Mouse (Mus musculus) splenic B cell, adult 2 months (primary cell): ENCODE results near the gene Sipa1l1.

ENCODE experiments used
- DNase-seq: peaks from one replicate; pipeline ENCODE4 v3.0.0-alpha.2; 2011; ENCODE audit warnings: low read depth, low spot score
- H3K27me3 ChIP-seq: 2 replicates; pipeline ENCODE4 v1.6.1; 2012; ENCODE audit warnings: mild to moderate bottlenecking, low read length, moderate library complexity, mixed read lengths; ENCODE audit not compliant: control insufficient read depth, poor library complexity, insufficient read depth, severe bottlenecking
- H3K36me3 ChIP-seq: 2 replicates; pipeline ENCODE4 v1.6.1; 2012; ENCODE audit warnings: mild to moderate bottlenecking, low read length, moderate library complexity, mixed read lengths; ENCODE audit not compliant: control insufficient read depth, poor library complexity, insufficient read depth, severe bottlenecking

Gene Sipa1l1

DNA sequence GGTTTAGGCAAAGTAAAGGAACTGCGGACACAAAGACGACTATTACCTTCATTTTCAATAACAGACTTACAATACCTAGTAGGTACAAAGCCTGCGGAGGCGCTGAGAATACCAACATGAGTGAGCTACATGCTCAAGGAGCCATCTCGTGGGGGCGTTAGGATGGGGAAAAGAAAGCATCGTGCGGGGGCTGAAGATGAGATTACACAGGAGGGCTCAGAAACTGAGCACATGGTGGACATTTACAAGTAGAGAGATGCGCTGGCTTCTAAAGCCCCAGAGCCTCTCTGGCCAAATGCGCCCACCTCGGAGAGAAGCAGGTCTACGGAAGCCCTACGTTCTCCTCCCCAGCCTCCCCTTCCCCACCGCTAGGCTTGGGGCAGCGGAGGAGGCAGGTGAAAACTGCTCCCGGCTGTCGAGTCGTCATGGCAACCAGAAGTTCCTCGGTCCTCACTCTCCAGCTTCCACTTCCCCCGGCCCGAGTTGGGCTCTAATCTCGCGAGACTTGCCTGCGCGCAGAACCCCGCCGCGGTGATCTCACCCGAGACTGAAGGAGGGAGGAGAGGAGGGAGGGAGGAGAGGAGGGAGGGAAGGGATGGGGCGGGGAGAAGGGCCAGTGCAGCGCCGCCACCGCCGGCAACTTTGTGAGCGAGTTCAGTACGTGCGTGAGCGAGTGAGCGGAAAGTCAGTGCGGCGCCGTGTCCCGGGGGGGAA, at the start of gene Sipa1l1:
Sipa1l1 (plus strand) TSS at position 501 of the 714 bp plus-strand sequence.
- no peaks in the 10 kb centered on the region for H3K27me3 ChIP-seq
- peak; percentile 98 for DNase-seq
- H3K36me3 ChIP-seq: no peaks in the 10 kb centered on the region

- Histone ChIP-seq H3K36me3 (no peaks in the 10 kb centered on the region), H3K27me3 (no peaks in the 10 kb centered on the region)
- no peak for DNase-seq
Observed at GRCm38 (mm10) chr12:82121947-82122346, 47.2 kb upstream of the Sipa1l1 start.

GRCm38 (mm10) chr12:82122450-82123249, 46.5 kb upstream of the Sipa1l1 start:
- Histone ChIP-seq H3K27me3 (no peaks in the 10 kb centered on the region), H3K36me3 (no peaks in the 10 kb centered on the region)
- peak; percentile 4 for DNase-seq

DNA sequence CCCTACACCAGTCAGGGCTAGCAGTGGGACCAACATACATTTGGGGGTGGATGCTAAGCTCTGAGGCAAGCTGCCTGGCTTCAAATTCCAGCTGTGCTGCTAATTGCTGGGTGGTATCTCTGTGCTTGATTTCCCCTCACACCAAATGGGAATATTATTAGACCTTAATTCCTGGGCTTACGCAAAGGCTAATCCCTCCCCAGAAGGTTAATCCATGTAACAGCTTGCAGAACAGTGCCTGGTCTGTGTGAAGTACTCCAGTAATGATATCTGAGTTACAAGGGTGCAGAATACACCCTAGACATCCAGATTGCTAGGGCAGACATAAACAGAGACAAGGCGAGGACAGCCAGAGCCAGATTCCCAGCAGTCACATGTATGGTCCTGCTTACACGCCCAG, 42.3 kb upstream of the Sipa1l1 start:
- Histone ChIP-seq H3K27me3 (no peaks in the 10 kb centered on the region), H3K36me3 (no peaks in the 10 kb centered on the region)
- no peak for DNase-seq

DNA sequence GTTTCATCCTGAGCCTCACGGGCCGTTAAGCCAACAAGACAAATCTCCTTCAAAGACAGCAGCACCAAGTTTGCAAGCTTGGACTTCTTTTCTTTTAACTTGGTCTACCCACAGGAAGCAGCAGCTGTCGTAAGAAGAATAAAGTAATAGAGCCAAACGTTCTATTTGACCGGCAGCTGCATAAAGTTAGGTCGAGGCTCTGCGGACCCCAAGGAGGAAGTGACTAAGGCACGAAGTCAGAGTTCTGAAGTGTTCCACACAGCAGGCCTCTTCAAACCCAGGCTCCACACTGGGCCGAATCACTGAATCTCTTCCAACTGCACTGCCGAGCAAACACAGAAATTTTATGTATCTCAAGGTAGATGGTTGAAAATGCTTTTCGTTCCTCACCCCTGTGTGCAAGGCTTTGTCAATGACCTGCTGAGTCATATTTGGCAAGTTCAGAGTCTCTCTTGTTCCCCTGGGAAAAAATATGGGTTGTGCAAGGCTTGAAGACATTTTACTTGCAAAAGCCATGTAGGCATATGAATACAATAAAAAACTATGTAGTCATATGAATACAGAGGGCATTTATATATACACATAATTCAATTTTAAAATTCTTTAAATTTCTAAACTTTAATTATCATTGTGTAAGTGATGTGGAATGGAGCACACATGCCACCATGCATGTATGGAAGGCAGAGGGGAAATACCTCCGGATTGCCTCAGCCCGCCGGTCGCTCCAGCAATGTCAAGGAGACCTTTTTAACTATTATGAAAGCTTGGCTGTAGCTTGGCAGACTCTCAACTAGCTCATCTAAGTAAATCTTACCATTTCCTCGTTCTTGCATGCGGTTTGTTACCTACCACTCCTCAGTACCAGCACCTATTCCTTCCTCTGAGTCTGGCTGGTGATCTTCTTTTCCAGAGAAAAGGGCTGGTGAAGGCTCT, 29.6 kb upstream of the Sipa1l1 start:
- peak; percentile 13 for DNase-seq

GRCm38 (mm10) chr12:82143371-82143770, 25.7 kb upstream of the Sipa1l1 start:
- DNase-seq: no peak
- no peaks in the 10 kb centered on the region for H3K27me3 ChIP-seq
- no peaks in the 10 kb centered on the region for H3K36me3 ChIP-seq

More for the DNA sequence above, 29.6 kb upstream of the Sipa1l1 start:
- Histone ChIP-seq H3K36me3 (no peaks in the 10 kb centered on the region), H3K27me3 (no peaks in the 10 kb centered on the region)

GRCm38 (mm10) chr12:82145173-82145572, 23.9 kb upstream of the Sipa1l1 start:
- Histone ChIP-seq H3K27me3 (no peaks in the 10 kb centered on the region), H3K36me3 (no peaks in the 10 kb centered on the region)
- no peak for DNase-seq

DNA sequence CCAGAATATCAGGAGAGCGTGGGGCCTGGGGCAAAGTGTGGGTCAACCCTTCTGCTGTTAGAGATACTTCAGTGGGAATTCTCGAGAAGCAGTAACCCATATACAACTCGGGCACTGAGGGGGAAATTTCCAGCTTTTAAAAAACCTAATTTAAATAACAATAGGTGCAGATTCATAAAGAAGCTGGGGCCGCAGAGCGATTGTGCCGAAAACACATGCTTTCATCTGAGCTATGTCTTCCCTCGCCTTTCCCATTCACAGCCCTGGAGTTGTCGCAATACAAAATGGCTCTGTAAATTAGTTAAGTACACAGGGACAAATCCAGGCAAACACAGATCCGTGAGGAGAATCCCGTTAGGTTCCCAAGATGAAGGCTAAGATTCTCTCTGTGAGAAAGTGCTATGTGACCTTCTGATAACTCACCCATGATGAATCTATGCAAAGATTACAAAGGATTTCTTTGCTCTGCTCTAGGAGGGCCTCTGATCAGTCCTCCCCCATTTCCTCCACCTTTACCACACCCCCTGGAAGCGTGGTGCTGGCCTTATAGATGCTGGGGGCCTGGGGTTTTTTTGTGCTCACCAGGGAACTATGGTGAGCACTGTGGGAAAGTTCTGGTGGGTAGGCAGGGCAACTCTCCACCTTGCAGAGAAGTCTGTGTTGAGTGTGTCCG, 22.0 kb upstream of the Sipa1l1 start:
- H3K36me3 ChIP-seq: no peaks in the 10 kb centered on the region
- no peaks in the 10 kb centered on the region for H3K27me3 ChIP-seq
- DNase-seq: no peak

DNA sequence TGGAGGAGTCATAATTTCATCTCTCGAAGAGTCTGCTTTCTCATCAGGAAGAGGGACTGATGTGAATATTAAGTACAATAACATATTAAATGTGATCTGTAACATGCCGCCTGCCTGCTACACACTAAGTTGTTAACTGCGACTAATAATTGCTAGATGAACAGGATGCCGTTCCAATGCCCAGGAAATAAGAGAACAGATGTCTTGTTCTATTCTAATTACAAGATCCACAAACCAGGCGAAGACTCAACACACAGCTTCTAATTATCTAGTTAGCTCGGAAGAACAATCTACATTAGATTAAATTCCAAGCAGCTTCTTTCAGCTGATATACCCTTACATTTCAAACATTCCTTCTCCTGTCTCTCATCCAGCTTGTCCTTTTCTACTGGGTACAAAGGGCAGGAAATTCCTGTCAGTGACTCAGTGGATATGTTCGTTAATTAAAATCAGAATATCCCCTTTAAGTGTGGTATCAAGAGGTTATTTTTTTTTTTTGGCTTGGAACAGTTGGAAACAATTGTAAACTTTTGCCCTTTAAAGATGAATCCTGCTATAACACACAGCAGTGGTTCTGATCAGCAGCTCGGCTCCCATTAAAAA, 20.7 kb upstream of the Sipa1l1 start:
- Histone ChIP-seq H3K36me3 (no peaks in the 10 kb centered on the region), H3K27me3 (no peaks in the 10 kb centered on the region)
- no peak for DNase-seq

- DNase-seq: no peak
- H3K36me3 ChIP-seq: no peaks in the 10 kb centered on the region
Observed at GRCm38 (mm10) chr12:82151019-82151418, 18.1 kb upstream of the Sipa1l1 start.

DNA sequence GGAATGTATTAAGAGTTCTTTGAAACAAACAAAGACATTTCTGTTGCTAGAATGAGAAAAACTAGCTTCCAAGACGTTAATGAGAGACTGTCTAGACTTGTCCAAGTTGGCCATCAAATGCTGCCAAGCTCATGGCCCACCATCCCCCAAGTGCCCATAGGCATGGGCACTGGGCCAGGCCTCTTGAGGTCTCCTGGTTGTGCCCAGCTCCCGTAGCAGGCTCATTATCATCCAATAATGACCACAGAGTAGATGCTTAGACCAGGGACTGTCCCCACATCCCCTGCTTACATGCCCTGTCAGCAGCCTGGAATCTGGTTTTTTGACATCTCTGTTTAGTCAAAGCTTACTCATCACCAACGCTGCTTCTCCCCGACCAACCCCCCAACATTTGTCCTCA, 14.6 kb upstream of the Sipa1l1 start:
- Histone ChIP-seq H3K27me3 (no peaks in the 10 kb centered on the region), H3K36me3 (no peaks in the 10 kb centered on the region)
- DNase-seq: no peak

More at GRCm38 (mm10) chr12:82151019-82151418, 18.1 kb upstream of the Sipa1l1 start:
- H3K27me3 ChIP-seq: no peaks in the 10 kb centered on the region

DNA sequence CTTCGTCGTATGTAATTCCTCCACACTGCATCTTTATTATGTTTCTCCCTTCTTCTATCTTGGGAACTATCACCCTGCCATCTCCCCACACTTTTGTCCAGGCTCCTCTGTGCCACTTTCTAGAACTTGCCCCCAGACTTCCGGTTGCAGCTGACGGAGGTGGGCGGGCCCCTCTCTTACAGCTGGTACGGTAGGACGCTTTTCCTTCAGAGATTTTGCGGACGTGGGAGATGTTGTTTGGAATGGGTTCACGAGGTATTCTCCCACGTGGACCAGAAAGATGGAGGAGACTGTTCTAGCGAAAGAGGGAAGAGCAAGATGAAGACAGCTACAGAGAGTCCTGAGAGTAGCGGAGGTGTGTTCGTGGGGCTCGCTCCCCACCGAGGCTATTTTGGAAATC, 10.6 kb upstream of the Sipa1l1 start:
- DNase-seq: no peak
- Histone ChIP-seq H3K27me3 (no peaks in the 10 kb centered on the region), H3K36me3 (no peaks in the 10 kb centered on the region)

GRCm38 (mm10) chr12:82159372-82159771, 9.7 kb upstream of the Sipa1l1 start:
- H3K27me3 ChIP-seq: no peaks in the 10 kb centered on the region
- H3K36me3 ChIP-seq: no peaks in the 10 kb centered on the region
- no peak for DNase-seq

GRCm38 (mm10) chr12:82165651-82166050, 3.5 kb upstream of the Sipa1l1 start:
- H3K27me3 ChIP-seq: no peaks in the 10 kb centered on the region
- peak; percentile 67 for DNase-seq

More at GRCm38 (mm10) chr12:82165651-82166050, 3.5 kb upstream of the Sipa1l1 start:
- H3K36me3 ChIP-seq: no peaks in the 10 kb centered on the region
